Mouse (Mus musculus) cerebellum, adult 9-11 months (tissue): ENCODE results near the gene Dtx3.
"Not testable (repeated sequence)": the region's sequence is repeated elsewhere in the genome, so short reads cannot be mapped to it uniquely, and the experiment has no call there.

ENCODE experiments used
- DNase-seq: peaks from one replicate; pipeline ENCODE4 v3.0.0; 2022

Dtx3 gene

GRCm38 (mm10) chr10:127164631-127165353, 30.7 kb downstream of the Dtx3 start, which contains the start of gene B4galnt1:
B4galnt1 (plus strand) TSS chr10:127165225.
- peak; percentile 88 for DNase-seq

GRCm38 (mm10) chr10:127164190-127164589, 31.3 kb downstream of the Dtx3 start:
- DNase-seq, result peak; percentile 22

DNA sequence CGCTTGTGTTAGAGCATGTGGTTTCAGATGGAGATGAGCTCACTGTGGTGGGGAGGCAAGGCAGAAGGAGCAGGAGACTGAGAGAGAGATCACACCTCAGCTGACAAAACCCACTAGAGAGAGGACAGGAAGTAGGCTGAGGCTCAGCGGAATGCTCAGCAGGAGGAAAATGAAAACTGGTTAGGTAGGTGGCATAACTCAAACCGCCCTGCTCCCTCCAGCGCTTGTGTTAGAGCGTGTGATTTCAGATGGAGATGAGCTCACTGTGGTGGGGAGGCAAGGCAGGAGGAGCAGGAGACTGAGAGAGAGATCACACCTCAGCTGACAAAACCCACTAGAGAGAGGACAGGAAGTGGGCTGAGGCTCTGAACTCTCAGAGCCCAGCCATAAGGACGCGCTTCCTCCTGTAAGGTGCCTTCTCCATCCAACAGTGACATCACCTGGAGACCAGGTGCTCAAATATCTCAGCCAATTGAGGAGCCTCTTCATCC, 32.7 kb downstream of the Dtx3 start:
- DNase-seq, result peak; percentile 15

- DNase-seq, result no peak
Measured at GRCm38 (mm10) chr10:127160728-127161127, 34.8 kb downstream of the Dtx3 start.

GRCm38 (mm10) chr10:127160081-127160480, 35.4 kb downstream of the Dtx3 start:
- no peak for DNase-seq

DNA sequence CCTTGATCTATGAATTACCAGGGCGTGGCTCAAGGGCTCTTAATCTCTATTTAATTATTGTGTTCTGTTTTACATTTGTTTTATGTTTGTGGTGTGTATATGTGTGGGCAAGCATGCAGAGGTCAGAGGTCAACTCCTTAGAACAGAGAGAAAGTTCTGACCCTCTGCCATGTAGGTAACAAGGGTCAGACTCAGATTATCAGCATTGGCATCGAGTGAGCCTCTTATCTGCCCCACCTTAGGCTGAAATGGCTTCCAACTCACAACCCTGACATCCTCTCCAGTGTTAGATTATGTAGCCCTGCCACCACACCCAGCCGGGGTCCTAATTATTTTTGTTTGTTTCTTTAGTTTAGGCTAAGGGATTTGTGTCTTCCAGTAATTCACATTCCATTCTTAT, 37.1 kb downstream of the Dtx3 start:
- no peak for DNase-seq

GRCm38 (mm10) chr10:127156511-127156910, 39.0 kb downstream of the Dtx3 start:
- no peak for DNase-seq

DNA sequence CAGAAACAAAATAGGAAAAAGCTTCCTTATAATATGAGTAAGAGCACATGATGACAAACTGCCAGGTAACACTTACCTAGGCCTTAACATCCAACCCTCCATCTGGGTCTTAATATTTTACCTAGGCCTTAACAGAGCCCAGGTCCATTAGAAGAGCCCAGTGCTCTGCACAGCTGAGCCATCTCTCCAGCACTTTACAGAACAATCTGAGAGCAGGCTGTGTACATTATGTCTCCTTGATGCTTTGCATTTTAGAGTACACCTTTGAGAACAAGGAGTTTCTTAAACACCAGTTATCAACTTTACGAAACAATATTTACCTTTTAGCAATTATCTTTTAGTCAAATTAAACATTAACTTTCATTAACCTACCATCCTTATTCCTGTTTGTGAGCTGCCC, 39.4 kb downstream of the Dtx3 start:
- no peak for DNase-seq

DNA sequence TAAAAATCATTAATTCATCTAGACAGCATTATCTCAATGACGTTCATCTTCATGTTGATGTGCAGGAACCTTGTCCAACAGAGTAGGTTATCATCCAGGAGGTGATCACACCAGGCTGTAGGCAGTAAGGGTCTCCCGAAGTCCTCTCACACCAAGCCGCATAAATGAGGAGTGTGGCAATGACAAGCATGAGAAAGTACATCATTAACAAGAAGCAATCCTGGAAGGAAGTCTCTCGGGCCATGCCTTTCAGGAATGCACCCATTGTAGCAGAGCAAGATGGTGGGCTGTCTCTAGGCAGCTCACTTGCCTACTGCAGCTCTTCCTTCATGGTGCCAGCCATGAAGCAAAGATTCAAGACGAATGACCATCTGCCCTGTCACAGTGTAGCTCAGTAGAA, 40.9 kb downstream of the Dtx3 start:
- no peak for DNase-seq

GRCm38 (mm10) chr10:127154241-127154640, 41.3 kb downstream of the Dtx3 start:
- no peak for DNase-seq

- DNase-seq, result no peak
Measured at GRCm38 (mm10) chr10:127153323-127153722, 42.2 kb downstream of the Dtx3 start.

GRCm38 (mm10) chr10:127152556-127152955, 43.0 kb downstream of the Dtx3 start:
- DNase-seq, result not testable (repeated sequence)

- not testable (repeated sequence) for DNase-seq
Measured at GRCm38 (mm10) chr10:127151233-127151632, 44.3 kb downstream of the Dtx3 start.

- DNase-seq, result no peak
Measured at GRCm38 (mm10) chr10:127150471-127150872, 45.1 kb downstream of the Dtx3 start.

DNA sequence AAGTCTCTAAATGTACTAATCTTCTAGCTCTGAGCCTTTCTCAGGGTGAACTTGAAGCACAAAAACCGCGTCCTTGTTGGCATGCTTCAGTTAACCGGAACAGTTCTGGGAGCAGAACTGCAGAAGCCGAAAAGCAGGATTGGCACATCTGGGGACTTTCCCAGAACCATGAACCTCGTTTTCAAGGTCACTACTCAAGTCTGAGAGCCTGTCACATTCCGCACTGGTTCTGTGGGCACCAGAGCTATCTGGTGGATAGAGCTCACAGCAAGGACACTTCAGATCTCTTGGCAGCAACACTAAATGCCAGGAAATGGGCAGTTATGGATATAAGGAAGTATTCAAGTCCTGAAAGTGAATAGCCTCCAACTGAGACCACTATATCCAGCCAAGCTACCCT, 48.4 kb downstream of the Dtx3 start:
- DNase-seq, result no peak

- DNase-seq, result no peak
Measured at GRCm38 (mm10) chr10:127145303-127145702, 50.2 kb downstream of the Dtx3 start.

DNA sequence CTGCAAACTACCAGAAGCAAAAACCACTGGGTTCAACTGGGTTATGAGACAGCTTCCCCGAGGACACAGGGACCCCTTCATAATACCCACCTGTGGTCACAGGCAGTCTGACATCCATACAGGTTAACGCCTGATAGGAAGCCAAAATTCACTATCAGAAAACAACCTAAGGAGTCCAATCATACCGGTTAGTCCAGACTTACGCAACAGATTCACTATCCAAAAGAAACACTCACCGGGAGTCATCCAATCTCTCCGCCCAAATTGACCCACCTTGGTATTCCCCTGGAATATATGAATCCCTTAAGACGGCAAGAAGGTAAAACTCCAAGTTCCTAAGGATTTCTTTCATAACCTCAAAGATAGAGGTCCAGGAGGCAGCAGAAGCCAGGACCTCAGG, 51.0 kb downstream of the Dtx3 start:
- DNase-seq, result no peak

DNA sequence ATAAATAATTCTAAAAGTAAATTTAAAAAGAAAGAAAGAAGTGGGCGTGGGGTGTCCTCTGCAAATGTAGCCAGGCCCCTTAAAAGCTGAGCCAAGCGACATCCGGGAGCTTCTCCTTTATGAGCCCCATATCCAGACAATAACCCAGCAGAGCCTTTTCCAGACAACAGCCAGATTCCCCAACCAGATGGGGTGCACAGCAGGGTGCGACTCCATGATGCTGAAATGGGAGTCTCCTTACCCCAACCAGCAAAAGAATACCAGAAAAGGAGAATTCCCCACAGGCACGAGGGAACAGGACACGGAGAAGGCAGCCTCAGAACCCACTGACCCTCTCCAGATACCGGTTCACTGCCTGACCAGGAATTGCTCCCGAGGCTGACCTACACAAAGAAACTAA, 52.3 kb downstream of the Dtx3 start:
- DNase-seq, result peak; percentile 26

- no peak for DNase-seq
Measured at GRCm38 (mm10) chr10:127141500-127141899, 54.0 kb downstream of the Dtx3 start.

GRCm38 (mm10) chr10:127140971-127141370, 54.6 kb downstream of the Dtx3 start:
- DNase-seq, result no peak
